Mouse (Mus musculus) CH12.LX (cell line): ENCODE data around the gene Pbld1. TPM values are rescaled to one million over a fixed set of nuclear protein-coding genes. Genes with fewer than 3 reads are reported as not detected.

Experiments
- DNase-seq: peaks from one replicate; pipeline ENCODE4 v3.0.0-alpha.2; 2013; ENCODE audit errors: extremely low read depth
- H3K27ac ChIP-seq: 2 replicates; pipeline ENCODE4 v1.5.1; 2012; ENCODE audit warnings: low read depth, mild to moderate bottlenecking, control low read depth, moderate library complexity; ENCODE audit not compliant: insufficient read depth
- H3K27me3 ChIP-seq: replicated peaks from 2 replicates; pipeline ENCODE3; 2012; ENCODE audit warnings: inconsistent platforms
- H3K36me3 ChIP-seq, 2 experiments: replicated peaks in 1 of 2; 2 replicates each; pipeline versions ENCODE3 to v1.6.1; 2012; ENCODE audit warnings: inconsistent platforms in 1 of 2, low read length in 1 of 2, mild to moderate bottlenecking in 1 of 2, mixed read lengths in 1 of 2, moderate library complexity in 1 of 2; ENCODE audit not compliant: control insufficient read depth in 1 of 2, insufficient read depth in 1 of 2
- H3K4me1 ChIP-seq, 2 experiments: 2 replicates each; pipeline ENCODE4 v1.6.1; 2012; ENCODE audit warnings: inconsistent platforms in 1 of 2, moderate library complexity in 1 of 2; ENCODE audit not compliant: insufficient read depth in 2 of 2, control insufficient read depth in 1 of 2
- H3K4me2 ChIP-seq: 2 replicates; pipeline ENCODE4 v1.6.1; 2012; ENCODE audit warnings: low read depth, mild to moderate bottlenecking, control low read depth; ENCODE audit not compliant: poor library complexity, insufficient read depth, severe bottlenecking
- H3K4me3 ChIP-seq, 3 experiments: fragments of 150-350 bp in 1 of 3; sonication (generic) in 1 of 3; replicated peaks in 1 of 3; 2 replicates each; pipeline versions ENCODE3 to v1.5.1; 2011 to 2012; ENCODE audit warnings: low read depth in 2 of 3, low read length in 2 of 3, mild to moderate bottlenecking in 2 of 3, moderate library complexity in 2 of 3, control low read depth in 1 of 3, improper control_type of control experiment in 1 of 3, inconsistent platforms in 1 of 3, mixed read lengths in 1 of 3; ENCODE audit not compliant: poor library complexity in 1 of 3
- H3K79me2 ChIP-seq: replicated peaks from 2 replicates; pipeline ENCODE4 v1.6.1; 2012; ENCODE audit warnings: mild to moderate bottlenecking, moderate library complexity; ENCODE audit not compliant: control insufficient read depth, poor library complexity, insufficient read depth, severe bottlenecking; ENCODE audit errors: extremely low read depth
- H3K9ac ChIP-seq: 2 replicates; pipeline ENCODE4 v1.6.1; 2012; ENCODE audit warnings: low read depth, mild to moderate bottlenecking, control low read depth, moderate library complexity; ENCODE audit not compliant: insufficient read depth
- H3K9me3 ChIP-seq: replicated peaks from 2 replicates; pipeline ENCODE3; 2012; ENCODE audit warnings: low read length, inconsistent platforms, mixed read lengths
- BHLHE40 ChIP-seq: IDR thresholded peaks from 2 replicates; pipeline ENCODE4 v1.6.1; 2011; ENCODE audit warnings: mild to moderate bottlenecking, low read depth, low read length, improper control_type of control experiment
- E2F4 ChIP-seq: IDR thresholded peaks from 2 replicates; pipeline ENCODE4 v1.6.1; 2011; ENCODE audit warnings: low read depth, low read length, improper control_type of control experiment; ENCODE audit not compliant: insufficient replicate concordance
- ELF1 ChIP-seq: IDR thresholded peaks from 2 replicates; pipeline ENCODE4 v1.6.1; 2014; ENCODE audit warnings: low read depth, mild to moderate bottlenecking, inconsistent platforms, low read length, improper control_type of control experiment
- JUN ChIP-seq: IDR thresholded peaks from 2 replicates; pipeline ENCODE4 v1.6.1; 2011; ENCODE audit warnings: low read depth, mild to moderate bottlenecking, low read length, improper control_type of control experiment, moderate library complexity; ENCODE audit not compliant: insufficient read depth
- JUND ChIP-seq: conservative IDR thresholded peaks from 2 replicates; pipeline ENCODE4 v1.6.1; 2011; ENCODE audit warnings: low read depth, low read length, improper control_type of control experiment
- KAT2A ChIP-seq: IDR thresholded peaks from 2 replicates; pipeline ENCODE4 v1.6.1; 2012; ENCODE audit warnings: low read length, improper control_type of control experiment, inconsistent platforms; ENCODE audit not compliant: insufficient replicate concordance
- MAX ChIP-seq: IDR thresholded peaks from 2 replicates; pipeline ENCODE4 v1.6.1; 2011; ENCODE audit warnings: low read length, improper control_type of control experiment
- MXI1 ChIP-seq: IDR thresholded peaks from 2 replicates; pipeline ENCODE4 v1.6.1; 2011; ENCODE audit warnings: mild to moderate bottlenecking, low read depth, low read length, improper control_type of control experiment
- NRF1 ChIP-seq: IDR thresholded peaks from 2 replicates; pipeline ENCODE4 v1.6.1; 2014; ENCODE audit warnings: low read depth, mild to moderate bottlenecking, inconsistent platforms, low read length, improper control_type of control experiment, moderate library complexity
- RCOR1 ChIP-seq: conservative IDR thresholded peaks from 2 replicates; pipeline ENCODE4 v1.6.1; 2012; ENCODE audit warnings: low read depth, mild to moderate bottlenecking, inconsistent platforms, low read length, improper control_type of control experiment
- SIN3A ChIP-seq: IDR thresholded peaks from 2 replicates; pipeline ENCODE4 v1.6.1; 2012; ENCODE audit warnings: low read length, improper control_type of control experiment, inconsistent platforms
- UBTF ChIP-seq: IDR thresholded peaks from 2 replicates; pipeline ENCODE4 v1.6.1; 2012; ENCODE audit warnings: low read depth, mild to moderate bottlenecking, inconsistent platforms, low read length, improper control_type of control experiment, moderate library complexity
- USF2 ChIP-seq: conservative IDR thresholded peaks from 2 replicates; pipeline ENCODE4 v1.6.1; 2011; ENCODE audit warnings: low read depth, low read length, improper control_type of control experiment
- ZC3H11A ChIP-seq: IDR thresholded peaks from 2 replicates; pipeline ENCODE4 v1.6.1; 2012; ENCODE audit warnings: low read depth, mild to moderate bottlenecking, inconsistent platforms, low read length, improper control_type of control experiment
- dilution Hi-C: fragments of 300-500 bp; cut with MboI; formaldehyde crosslinking; loops from 2 replicates; pipeline ENCODE4 v1.14.3; 2020; ENCODE audit warnings: low sequenced_read_pairs; ENCODE audit not compliant: extremely low pct_unique_long_range_greater_than_20kb, extremely low pct_ligation_motif_present
- in situ Hi-C: fragments of 300-500 bp; cut with MboI; formaldehyde crosslinking; loops from 3 replicates; pipeline ENCODE4 v1.14.3; 2019; ENCODE audit warnings: low sequenced_read_pairs, low pct_ligation_motif_present, low pct_unique_long_range_greater_than_20kb, mixed read lengths
- polyA plus RNA-seq: library from polyadenylated mRNA; unstranded; fragments of >175 nt; gene quantifications from 2 replicates; pipeline ENCODE4 v1.2.1, GENCODE M21; 2012; ENCODE audit warnings: low read depth; ENCODE audit not compliant: insufficient read length
- total RNA-seq, 2 experiments: library from RNA; depleted of rRNA; stranded (reverse); fragments of 300-350 nt in 1 of 2; fragments of >200 nt in 1 of 2; gene quantifications; 2 replicates each; pipeline ENCODE4 v1.2.3; 2012 to 2014

The Pbld1 gene
- total and polyA plus RNA-seq, 3 experiments: 0.04 to 0.49 TPM; not detected in 1

DNA sequence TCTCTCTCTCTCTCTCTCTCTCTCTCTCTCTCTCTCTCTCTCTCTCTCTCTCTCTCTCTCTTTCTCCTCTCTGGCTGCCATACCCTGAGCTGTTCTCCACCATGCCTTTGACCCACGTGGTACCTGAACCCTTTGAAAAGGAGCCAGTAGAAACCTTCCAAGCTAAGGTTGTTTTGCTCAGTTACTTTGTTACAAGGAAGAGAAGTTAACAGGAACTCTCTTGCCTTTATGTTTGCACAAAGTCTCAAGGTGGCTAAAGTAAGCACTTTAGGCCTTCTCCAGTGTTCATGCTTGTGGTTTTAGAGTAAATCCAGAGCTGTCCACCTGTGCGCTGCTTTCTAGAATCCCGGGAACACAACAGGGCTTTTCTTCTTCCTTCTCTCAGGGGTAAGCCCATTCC lies 27.7 kb upstream of the Pbld1 start:
- no peak overlapping the region for H3K27ac ChIP-seq
- H3K36me3 ChIP-seq: no peaks in the 10 kb centered on the region
- dilution Hi-C loops: no loop called here
- H3K27me3 ChIP-seq: no peaks in the 10 kb centered on the region
- in situ Hi-C loops: no loop called here
- no peaks in the 10 kb centered on the region for H3K9me3 ChIP-seq
- H3K4me2 ChIP-seq: no peak overlapping the region
- no peak overlapping the region for H3K9ac ChIP-seq
- no peak for TF ChIP-seq JUND
- no peak for TF ChIP-seq ZC3H11A
- no peak for TF ChIP-seq UBTF
- TF ChIP-seq ELF1: no peak
- TF ChIP-seq MXI1: no peak
- no peak for TF ChIP-seq BHLHE40
- TF ChIP-seq KAT2A: no peak
- TF ChIP-seq, all 38 proteins: peak for 0
- DNase-seq: no peak
- Histone ChIP-seq H3K4me3 (no peak overlapping the region), H3K79me2 (no peaks in the 10 kb centered on the region), H3K4me1 (no peaks in the 10 kb centered on the region)

DNA sequence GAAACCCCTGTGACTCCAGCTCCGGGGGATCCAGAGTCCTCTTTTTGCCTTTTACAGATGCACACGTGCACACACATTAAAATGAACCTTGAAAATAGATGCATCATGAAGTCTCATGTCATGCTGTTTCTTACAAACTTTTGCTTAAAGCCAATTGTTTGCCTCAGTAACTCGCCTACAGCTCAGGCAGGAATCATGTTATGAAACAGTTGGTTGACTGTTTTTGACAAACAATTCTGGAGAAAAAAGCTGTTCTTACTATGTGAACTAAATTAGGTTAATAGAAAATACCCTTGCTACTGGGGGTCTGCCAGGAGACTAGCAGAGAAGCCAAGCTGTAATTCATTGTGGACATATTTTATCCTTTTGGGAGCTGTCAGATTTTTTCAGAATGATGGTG lies 27.0 kb upstream of the Pbld1 start:
- dilution Hi-C loops (no loop called here), in situ Hi-C loops (no loop called here)
- H3K4me3 ChIP-seq: no peak overlapping the region
- H3K27ac ChIP-seq: no peak overlapping the region
- H3K79me2 ChIP-seq: no peaks in the 10 kb centered on the region
- DNase-seq: no peak
- no peak overlapping the region for H3K4me2 ChIP-seq
- TF ChIP-seq RCOR1: no peak
- TF ChIP-seq JUND: no peak
- TF ChIP-seq MAX: no peak
- TF ChIP-seq NRF1: no peak
- no peak for TF ChIP-seq USF2
- TF ChIP-seq JUN: no peak
- no peak for TF ChIP-seq SIN3A
- no peak for TF ChIP-seq UBTF
- no peak for TF ChIP-seq E2F4
- no peaks in the 10 kb centered on the region for H3K9me3 ChIP-seq
- no peaks in the 10 kb centered on the region for H3K4me1 ChIP-seq
- H3K36me3 ChIP-seq: no peaks in the 10 kb centered on the region
- H3K9ac ChIP-seq: no peak overlapping the region
- no peaks in the 10 kb centered on the region for H3K27me3 ChIP-seq
